Mouse (Mus musculus) lung, postnatal 0 days (tissue): ENCODE measurements around the gene Celf1.

Source experiments
- CTCF ChIP-seq: IDR thresholded peaks from 2 replicates; pipeline ENCODE4 v1.5.1; 2016; ENCODE audit warnings: antibody characterized with exemption, mild to moderate bottlenecking
- EP300 ChIP-seq: IDR thresholded peaks from 2 replicates; pipeline ENCODE4 v1.6.1; 2016; ENCODE audit warnings: antibody characterized with exemption, mild to moderate bottlenecking, control low read depth

GRCm38 (mm10) chr2:90938362-90938761 lies 1.8 kb upstream of the Celf1 start:
- no peak for TF ChIP-seq CTCF
- no peak for TF ChIP-seq EP300
